Mouse (Mus musculus): ENCODE data around the gene Clca3b.
A peak's percentile ranks its signal among the peaks of the same experiment; 100 is the strongest.

DNA sequence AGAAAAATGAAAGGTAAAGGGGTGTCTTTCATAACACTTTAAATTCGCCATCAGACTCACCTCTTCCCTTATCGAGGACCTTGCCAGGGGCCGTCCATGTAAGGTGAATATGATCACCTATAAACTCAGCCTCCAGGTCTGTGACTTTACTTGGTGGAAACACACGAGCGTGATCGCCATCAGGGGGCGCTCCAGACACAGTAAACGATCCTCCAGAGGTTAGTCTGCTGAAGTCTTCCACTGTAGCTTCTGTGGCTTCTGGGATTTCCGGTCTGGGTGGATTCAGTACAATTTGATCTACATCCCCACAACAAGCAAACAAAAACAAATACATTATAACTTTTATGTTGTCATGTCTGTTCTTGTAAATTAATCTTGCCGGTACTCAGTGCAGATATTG lies 24.0 kb downstream of the Clca3b start:
- TF ChIP-seq CTCF (IDR thresholded peaks at IDR 0.05; ENCODE audit: extremely low read depth, insufficient read depth, insufficient read length, insufficient replicate concordance) (peak; percentile 28; the same call in 1 of the 2 replicates), POLR2A (IDR thresholded peaks at IDR 0.05; ENCODE audit: low read depth, low read length) (no peak)

Measured in spleen, adult 2 months (tissue).